Mouse (Mus musculus): Measurements from ENCODE around the gene Fkbp14. TPM values are rescaled to one million over a fixed set of nuclear protein-coding genes. Genes with fewer than 3 reads are reported as not detected.

Fkbp14 gene
- polyA plus RNA-seq, 2 experiments from 2014 or later = not detected

DNA sequence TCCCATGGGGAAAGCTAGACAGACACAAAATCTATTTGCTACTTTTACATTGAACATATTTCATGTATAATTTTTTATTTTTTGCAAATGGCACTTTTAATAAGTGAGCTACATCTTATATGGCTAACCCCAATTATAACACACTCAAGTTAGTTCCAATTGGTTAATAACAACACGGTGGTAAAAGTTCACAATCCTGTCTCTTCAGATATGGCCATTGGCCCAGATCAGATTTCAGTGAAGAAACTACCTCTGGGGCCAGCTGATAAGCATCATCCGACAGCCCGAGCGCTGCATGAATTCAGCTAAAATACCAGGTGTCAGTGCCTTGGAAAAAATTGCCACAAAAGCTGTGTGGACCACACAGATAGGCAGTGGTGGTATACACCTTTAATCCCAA, 9.4 kb downstream of the Fkbp14 start:
- no peak for ATAC-seq

DNA sequence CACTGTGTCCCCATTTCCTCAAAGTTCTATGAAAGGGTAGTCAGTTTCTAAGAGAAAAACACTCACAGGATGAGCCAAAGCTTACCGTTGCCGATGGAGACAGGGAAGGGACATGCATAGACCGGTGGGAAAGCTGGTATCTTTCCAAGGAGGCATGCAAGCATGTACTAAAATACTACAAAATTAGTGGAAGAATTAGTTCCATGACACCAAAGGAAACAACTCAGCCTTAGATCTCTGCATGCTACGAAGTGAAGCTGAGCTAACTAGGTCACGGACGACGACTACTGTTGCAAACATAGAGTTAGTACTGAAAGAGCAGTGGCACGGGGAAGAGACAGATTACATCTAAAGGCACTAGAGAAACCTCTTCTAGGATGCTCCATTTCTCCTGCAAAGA, 10.2 kb downstream of the Fkbp14 start:
- ATAC-seq = no peak

DNA sequence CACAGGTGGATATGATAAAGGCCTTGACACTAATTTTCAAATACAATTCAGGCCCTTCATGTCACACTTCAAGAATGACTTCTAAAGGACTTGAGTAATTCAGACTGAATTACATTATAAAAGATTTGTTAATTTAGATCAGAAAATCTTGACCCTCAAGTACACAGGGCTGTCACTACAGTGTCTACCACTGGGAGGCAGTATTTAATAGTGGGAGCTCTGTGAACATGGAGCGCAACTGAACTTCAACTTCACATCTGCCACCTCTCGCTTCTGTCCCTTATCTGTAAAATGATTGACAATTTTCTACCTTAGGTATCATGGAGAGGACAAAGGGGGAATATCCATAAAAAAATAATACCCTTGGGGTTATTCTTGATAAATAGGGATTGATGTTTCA, 10.9 kb downstream of the Fkbp14 start:
- no peak for ATAC-seq

DNA sequence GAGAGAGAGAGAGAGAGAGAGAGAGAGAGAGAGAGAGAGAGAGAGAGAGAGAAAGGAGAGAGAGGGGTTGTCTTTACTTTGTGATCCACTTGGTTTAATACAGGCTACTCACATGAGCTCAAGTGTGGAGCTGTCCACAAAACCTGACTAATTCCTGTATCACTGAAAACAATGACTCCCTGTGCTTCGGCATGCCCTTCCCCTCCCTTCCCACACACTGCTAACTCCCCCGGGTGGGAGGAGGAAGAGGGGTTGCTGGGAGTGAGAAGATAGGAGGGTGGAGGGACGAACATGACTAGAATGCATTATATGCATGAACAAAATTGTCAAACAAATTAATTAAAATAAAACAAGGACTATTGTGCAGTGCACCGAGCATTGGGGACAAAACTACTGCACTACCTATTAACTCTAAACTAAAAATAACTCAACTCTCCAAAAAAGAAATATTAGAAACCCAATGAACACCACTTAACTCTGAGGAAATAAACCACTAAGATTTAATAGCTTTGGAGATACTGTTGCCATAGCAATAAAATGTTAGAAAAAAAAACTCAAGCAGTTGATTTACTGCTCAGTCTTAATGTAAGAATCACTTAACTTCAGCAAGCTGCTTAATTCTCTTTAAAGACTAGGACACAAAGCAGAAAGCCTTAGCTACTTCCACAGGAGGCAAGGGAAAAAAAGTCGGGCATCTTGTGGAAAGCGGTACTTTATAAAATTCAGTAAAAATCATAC, 23.7 kb downstream of the Fkbp14 start:
- no peak for ATAC-seq

DNA sequence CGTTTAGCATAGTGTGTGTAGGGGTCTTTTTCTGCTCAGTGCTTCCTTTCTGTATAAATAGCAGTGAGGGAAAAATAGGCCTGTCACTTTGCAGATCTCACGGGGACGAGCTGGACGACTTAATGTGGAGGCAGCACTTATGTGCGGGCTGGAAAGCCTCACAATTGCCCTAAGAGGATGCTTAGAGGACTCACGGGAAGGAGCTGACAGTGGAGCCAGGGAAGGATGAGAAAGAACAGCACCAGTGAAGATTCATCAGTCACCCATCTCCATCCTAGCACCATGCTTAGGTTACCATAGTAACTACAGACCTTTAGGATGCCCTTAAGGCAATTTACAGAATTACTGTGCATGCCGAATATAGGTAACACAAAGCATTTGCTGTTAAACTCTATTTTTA, 27.3 kb downstream of the Fkbp14 start:
- no peak for ATAC-seq

DNA sequence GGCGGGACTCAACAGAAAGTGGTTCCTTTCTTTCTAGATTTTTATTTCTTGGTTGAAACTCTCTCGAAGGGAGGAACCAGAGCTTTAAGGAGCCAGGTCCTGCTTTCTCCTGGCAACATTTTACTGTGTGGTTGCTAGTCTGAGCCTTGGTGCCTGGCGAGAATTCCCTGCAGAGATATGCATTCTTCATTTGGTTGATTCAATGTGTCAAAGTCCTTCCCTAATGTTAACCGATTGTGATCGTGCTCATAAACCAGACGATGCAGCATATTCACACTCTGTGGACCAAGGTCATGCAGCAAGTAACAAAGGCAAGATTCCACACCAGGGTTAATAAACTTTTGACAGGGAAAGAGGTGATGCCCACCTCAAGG, 30.6 kb downstream of the Fkbp14 start:
- no peak for ATAC-seq

DNA sequence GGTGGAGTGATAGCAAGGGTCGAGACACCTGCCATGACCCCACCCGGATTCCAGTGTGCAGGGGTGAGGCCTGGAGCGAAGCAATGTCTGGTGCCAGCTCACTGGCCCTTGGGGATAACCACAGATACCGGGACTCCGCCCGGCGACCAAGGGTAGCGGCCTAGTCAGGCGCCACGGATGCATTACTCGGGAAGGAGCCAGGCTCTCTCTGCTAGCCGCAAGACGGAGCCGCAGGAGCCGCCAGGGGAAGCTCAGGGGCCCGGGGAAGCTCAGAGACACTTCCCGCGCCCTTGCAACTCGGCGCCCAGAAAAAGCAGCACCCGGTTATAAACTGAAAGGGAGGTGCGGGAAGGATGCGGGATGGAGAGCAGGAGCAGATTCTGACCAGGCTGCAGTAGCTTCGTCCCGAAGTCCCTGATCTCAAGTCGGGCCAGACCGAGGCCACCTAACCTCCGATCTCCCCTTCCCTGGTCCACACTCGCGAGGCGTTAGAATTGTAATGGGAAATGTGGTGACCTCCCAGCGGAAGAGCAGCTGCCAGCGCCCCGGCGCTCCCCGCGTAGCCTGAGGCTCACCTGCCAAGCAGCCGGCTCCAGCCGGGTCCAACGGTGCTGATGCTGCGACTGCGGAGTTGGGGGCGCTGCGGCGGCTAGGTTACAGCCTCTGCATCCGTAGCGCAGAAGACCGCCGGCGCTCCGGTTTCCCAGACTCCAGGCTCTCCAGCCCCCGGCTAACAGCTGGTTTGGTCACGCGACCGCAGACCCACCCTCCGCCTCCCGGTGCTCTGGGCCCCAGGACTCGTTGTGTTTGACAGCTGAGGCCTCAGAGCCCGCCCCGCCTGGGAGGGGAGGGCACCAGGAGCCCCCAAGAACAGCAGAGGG, 31.2 kb downstream of the Fkbp14 start, which contains the start of gene Scrn1:
Scrn1 (minus strand) TSS at position 825 of the 881 bp plus-strand sequence.
- ATAC-seq = no peak

DNA sequence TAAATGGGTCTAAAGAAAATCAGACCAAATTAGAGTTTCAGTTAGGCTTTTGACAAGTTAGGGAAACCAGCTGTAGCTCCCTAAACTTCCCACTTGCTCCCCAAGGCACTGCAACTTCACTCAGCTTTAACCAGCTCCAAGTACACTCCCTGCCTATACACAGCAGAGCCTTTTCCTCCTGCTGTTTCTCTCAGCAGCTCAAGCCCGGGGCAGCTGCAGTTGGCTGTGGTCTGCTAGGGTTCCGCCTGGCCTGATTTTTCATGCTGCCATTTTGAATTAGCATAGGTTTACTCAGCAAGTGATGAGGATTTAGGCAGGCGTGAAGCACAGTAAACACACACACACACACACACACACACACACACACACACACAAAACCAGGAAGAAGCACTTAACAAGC, 32.1 kb downstream of the Fkbp14 start:
- no peak for ATAC-seq

DNA sequence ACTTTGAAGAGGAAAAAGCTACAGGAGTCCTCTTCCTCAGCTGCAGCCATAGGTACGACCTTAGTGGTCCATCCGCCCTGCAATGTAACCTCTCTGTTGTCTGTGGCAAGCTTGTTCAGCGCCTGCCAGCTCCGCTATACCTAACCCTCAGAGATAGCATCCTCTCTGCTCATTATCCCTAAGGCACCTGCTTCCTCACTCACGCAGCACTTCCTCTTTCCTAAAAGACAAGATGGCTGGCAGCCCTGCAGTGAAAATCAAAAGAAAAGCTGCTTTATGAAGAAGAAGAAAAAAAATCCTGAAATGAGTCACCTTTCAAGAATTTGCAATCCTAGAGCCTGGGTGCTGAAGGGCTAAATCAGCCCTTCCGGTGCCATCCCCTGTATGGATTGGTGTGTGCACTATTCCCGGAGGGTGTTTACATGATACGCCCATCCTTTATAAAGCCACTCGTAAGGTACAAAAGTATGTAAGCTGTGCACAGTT, 32.6 kb downstream of the Fkbp14 start:
- ATAC-seq = no peak

DNA sequence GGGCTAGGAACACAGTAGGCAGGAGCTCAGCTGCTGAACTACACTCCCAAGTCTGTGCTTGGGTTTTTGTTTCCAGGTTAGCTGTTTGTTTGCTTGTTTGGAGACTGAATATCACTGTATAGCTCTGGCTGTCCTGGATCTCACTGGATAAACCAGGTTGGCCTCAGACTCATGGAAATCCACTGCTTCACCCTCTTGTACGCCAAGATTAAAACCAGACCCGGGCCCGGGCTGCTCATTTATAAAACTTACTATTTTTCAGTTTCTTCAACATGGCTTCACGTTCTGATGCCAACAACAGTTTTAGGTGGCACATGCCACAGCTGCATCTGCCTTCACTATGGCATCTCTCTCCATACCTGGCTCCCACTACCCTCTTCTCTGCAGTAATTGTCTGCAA, 33.5 kb downstream of the Fkbp14 start:
- no peak for ATAC-seq

DNA sequence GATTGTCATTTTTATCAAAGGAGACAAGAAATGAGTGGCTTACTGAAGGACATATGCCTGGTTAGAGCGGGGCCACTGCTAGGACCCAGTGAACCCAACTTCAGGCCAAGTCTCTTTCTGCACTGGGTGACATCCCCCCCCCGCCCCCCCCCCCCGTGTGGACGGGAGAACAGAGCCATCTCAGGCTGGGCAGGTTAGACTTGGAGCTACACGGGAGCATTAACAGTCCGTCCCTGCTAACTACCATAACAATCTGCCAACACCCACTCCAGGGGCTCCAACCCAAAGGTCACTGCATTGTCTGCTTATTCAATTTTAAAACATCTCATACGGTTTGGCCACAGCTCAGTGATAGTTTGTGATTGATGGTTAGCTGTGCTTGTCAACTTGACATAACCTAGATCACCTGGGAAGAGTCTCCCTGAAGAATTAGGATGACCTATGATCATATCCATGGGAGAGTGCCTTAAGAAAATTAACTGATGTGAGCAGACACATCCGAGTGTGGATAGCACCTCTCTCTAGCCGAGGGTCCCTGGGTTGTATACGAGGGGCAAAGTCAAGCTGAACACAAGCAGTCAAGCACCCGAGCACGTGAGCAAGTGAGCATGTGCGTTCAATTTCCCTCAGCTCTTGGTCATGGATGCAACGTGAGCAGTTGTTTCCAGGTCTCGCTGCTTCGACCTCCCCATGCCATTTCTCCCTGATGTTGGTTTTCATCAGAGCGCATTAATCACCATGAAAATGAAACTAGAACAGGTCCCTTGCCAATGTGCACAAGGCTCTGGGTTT, 34.9 kb downstream of the Fkbp14 start:
- no peak for ATAC-seq

DNA sequence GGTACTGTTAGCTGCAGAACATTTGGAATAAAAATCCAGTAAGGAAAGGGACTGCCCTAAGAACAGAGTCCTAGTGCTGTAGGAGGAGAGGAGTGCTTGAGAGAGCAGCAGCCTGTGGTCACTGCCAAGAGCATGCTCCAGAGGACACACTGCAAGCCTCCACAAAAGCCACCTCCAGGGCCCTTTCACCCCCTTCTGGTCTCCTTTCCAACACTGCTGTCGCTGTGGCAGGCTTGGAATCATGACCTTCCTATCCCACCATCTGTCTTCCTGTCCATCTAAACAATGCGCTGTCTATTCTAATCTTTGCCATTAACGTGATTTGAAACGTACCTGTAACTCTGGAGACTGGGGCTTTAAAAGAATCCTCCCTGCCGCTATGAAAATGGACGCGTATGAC, 38.6 kb downstream of the Fkbp14 start:
- ATAC-seq = no peak

DNA sequence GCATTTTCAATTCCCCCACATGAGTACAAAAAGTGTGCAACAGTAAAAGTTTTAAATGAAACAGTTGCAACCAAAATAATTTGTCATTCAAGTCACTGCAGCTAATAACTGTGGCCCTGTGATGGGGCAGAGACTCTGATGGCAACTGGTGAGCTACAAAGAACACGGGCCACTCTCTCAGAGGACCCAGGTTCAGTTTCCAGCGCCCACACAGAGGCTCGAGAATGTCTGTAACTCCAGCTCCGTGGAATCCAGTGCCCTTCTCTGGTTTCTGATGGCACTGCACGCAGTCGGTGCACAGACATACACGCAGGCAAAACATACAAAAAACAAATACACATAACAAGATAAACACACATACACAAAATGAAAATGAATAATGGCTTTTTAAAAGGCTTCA, 39.4 kb downstream of the Fkbp14 start:
- no peak for ATAC-seq

DNA sequence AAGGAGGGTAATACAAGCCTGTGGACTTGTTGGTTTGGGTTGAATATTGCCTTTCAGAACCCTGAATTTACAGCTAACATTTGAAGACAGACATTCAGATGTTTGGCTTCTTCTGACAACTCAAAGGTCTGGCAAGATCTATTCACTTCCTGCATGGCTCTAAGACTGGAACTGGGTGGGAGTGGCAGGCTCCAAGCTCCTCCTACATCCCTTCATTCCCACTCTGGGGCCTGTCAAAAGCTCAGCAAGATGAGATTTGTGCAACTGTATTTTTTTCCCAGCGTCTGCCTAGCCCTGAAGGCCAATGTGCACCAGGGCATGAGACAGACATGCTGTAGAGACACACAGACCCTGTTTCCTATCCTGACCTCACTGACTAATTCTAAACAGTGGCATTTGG, 41.3 kb downstream of the Fkbp14 start:
- ATAC-seq = no peak

DNA sequence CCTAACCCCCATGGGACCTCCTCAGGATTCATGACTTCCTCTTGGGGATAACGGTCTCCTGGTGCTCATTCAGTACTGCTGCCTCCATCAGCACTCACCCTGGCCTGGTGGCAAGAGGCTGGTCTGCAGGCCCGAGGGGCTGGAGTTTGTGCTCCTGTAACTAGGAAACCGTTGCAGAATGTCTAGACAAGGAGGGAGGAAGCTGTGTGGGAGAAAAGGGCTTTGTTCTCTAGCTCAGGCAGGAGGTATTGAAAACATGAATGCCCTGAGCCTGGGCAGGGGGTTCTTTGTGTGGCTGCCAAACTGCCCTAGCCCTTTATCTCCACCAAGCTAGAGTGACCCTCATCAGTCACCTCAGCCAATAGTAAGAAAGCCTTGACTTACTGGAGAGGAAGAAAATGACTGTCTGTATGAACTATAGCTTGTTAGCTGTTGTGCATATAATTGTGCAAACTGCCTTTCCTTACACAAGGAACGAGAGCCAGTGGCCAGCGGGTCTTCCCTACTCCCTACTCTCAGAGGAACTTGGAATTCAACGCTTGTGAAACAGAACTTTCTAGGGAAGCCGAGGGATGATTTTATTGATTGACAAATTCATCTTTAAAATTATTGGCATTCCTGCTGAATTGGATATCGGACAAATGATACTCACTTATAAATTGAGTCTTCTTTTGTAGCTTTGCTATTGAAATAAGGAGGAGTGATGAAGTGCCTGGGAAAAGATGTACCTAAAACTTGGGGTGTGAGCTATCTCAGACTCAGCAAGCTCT, 42.6 kb downstream of the Fkbp14 start:
- ATAC-seq = no peak

DNA sequence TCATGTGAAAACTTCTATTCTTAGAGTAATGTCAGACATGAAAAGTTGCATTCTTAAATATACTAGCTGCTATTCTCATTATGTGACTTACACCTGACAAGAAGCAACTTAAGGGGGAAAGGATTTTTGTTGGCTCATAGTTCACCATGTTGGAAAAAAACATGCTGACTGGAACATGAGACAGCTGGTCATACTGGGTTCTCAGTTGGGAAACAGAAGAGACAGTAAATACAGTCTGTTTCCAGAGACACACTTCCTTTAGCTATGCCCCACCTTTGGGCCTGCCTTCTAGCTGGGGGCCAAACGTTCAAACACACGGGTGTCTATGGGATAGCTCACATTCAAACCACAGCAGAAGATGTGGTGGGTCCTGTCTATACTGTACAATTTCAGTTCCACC, 43.5 kb downstream of the Fkbp14 start:
- ATAC-seq = no peak

DNA sequence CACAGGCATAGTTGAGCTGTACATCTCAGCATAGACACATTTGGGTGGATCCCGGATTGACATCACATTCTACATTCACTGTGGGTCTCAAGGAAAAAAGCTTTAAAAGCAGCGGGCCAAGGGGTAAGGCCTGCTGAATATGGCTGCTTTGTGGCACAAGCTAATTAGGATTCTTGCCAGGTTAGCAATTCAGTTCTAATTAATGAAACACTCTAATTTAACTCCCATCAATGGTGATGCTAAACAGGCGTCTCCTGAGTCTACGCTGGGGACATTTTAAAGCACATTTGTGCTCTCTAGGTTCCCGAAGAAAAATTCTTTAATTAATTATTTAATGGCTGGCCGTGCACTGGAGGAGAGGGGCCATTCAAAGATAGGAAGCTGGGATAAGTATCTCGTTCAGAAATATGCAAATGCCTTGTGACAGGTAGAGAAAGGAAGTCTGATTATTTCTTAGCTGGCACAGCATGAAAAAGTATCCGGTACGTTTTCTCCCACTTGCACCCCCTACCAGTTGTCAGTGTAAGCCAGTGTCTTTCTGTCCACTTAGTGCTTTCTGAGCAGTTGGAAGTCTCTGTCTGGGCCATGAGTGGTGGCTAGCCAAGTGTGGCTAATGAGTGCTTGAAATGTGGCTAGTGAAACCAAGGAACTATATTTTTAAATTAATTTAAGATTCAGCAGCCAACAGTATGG, 44.2 kb downstream of the Fkbp14 start:
- ATAC-seq = no peak

DNA sequence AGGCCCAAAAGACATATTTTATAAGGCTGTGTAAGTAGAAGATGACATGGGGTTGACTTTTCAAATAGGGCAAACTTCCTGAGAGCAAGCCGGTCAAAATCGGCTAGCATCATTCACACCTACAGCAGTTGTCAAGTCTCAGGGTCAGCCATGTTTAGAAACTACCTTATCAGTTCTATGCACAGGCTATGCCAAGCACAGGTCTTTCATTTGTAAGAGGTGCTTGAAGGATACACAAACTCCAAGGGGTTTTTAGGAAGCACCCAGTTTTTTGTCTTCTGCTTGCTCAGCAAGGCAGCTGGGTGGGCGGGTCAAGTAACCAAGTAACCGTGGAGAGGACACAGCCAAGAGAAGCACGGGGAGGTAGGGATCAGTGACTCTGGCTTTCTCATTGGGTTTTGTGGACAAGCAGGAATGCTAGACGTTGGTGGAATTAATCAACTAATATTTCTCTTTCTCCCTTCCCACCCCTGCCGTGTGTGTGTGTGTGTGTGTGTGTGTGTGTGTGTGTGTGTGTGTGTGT, 46.2 kb downstream of the Fkbp14 start:
- ATAC-seq = no peak

DNA sequence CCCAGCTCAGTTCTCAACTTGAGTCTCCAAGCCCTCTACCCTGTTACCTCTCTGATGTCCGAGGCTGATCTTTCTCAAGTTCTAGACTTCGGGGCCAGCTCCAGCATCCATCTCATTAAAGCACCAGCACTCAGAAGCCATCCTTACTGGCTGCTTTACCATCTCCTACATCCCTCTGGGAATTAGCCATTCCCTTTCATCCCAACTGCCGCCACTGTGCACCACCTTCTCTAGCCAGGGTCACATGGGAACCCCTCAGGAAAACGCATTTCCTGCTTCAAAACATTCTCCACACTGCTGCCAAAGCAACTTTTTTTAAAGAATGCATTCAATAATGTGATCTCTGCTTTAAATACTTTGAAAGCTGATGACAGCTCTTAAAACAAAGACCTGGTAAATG, 47.8 kb downstream of the Fkbp14 start:
- ATAC-seq = no peak

DNA sequence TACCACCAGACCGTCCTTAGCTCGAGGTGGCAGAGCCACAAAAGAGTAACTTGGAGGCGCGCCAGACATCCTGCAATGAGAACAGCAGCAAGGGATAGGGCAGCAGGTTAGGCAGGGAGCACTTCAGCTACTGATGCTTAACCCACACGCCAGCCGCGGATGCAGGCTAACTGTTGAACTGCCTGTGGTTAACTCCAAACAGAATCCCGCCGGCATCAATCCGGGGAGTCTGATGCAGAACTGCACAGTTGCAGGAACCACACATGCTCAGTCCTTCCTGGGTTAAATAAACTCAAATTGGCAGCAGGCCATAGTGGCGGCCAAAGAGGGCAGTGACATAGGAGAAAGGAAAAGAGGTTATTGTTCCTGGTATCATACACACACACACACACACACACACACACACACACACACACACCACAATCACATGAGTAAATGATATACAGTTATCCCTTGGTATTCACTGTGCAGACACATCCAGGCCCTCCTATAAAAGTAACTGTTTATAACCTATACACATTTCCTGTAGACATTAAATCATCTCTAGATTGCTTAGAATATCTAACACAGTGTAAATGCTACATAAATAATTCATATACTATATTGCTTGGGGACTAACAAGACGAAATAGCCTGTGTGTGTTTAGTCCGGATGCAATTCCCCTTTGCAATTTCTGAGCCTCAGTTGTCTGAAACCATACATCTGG, 48.6 kb downstream of the Fkbp14 start:
- no peak for ATAC-seq

DNA sequence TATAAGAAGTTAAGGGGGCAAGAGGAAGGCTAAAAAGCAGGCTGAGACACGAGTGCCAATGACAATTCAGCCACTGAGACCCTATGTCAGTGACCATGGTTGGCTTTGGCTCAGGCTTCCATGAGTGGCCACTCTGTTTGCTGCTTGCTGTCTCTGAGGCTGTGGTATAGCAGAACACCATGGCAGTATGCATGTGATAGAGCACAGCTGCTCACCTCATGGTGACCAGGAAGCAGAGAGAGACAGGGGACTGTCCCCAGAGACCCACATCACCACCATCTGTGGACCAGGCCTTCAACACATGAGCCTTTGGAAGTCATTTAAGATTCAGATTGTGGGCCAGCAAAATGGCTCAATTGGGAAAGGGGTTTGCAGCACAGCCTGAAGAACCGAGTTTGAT, 53.5 kb downstream of the Fkbp14 start:
- ATAC-seq = no peak

Measured in activated CD4-positive, CD25-positive, alpha-beta regulatory T cell, adult 4 months (primary cell).